Mouse (Mus musculus) mouse trophoblast stem cell (cell line): ENCODE data around the gene Anxa5.

ENCODE experiments used
- in situ Hi-C, 2 experiments: fragments of 300-500 bp; cut with MseI, MboI; formaldehyde crosslinking; loops; 2 replicates in 1 of 2; 3 replicates in 1 of 2; pipeline ENCODE4 v1.15.1; 2025

Gene Anxa5

DNA sequence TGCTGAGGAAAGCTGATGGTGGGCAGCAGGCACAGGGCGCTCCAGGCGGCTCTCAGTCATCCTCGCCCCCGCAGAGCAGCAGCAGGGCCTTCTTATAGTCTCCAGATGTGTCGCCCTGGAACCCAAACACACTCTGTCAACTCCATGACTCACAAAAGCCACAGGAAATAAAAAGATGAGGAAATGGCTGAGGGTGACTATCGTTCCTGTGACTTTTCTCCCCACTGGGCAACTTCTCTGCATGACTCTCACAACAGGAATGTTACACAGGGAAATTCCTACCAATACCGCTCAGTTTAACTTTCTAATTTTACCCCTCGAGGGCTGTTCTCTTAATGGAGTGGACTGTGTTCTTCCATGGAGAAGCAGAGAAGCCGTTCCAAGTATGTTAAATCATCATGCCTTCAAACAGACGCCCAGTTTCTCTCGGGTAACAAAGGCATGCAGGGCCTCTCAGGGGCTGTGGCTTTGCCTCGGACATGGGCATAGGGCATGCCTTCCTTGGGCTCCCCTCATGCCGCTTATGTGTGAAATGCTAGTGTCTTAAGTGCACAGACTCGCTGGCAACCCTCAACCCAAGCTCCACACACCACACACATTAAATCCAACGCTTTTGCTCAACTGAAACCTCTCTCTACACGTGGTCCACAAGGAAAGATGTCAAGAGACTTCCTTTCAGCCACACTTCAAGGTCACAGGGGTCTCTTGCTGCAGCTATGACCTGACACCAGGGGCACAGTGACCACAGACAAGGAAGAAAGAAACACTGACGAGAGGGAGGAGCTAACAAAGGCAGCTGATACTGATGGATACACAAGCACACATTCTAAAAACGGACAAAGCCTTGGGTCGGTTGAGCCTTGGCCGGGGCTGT lies 26.2 kb downstream of the Anxa5 start:
- in situ Hi-C loops: loop anchor here (5.0 to 10.0 kb wide), 2 partner anchors 48 to 265 kb away; no protein-coding TSS in a partner anchor

GRCm38 (mm10) chr3:36446918-36447317 lies 28.8 kb downstream of the Anxa5 start:
- in situ Hi-C loops: loop anchor here (5.0 to 10.0 kb wide), 2 partner anchors 50 to 262 kb away; no protein-coding TSS in a partner anchor

DNA sequence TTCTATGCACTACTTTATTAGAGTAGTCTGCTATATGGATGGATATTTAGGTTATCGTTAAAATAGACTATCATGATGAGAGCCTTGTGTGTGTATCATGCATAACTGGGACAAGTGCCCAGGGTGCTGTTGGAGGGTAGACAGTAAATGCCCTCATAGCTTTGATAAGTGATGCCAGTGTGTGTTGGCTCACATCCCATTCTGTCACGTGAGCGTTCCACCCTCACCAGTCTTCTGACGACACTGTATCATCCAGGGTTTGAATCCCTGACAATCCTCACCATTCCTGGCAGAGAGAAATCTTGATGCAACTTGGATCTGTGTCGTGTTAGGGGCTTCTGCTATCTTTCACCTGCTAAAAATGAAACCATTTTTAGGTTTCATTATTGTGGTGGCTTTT lies 29.2 kb downstream of the Anxa5 start:
- in situ Hi-C loops: loop anchor here (5.0 to 10.0 kb wide), 2 partner anchors 51 to 262 kb away; no protein-coding TSS in a partner anchor

DNA sequence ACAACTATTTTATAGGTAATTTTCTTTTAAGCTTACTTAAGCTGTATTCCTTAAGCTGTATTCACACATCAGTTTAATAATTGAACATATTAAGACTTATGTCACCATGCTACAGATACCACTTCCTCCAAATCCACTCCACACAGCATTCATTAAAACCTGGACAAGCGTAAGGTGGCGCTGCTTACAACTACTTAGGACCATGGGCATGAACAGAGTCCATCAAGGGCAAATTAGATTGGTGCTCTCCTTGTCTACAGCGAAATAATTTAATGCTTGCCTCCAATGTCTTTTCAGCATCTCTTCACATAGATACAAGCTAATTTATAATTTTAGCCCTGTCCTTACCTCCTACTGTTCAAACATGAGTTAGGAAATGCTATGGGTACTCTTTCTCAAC lies 29.7 kb downstream of the Anxa5 start:
- in situ Hi-C loops: loop anchor here (5.0 to 10.0 kb wide), 2 partner anchors 51 to 261 kb away; no protein-coding TSS in a partner anchor

DNA sequence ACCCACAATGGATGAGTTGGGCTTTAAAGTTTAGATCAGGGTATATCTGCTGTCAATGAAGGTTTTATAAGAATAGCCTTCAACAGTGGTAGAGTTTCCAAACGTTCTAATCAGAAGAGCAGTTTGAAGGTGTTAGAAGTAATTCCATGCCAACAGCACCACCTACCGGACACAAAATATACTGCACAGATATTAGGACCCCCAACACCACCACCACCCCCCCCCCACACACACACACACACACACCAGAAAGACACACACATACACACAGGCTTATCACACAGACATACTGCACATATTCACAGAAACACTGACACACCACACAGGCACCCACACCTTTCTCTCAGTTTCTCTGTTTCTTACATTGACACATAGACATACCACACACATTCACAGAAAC lies 33.3 kb downstream of the Anxa5 start:
- in situ Hi-C loops: loop anchor here (5.0 to 10.0 kb wide), 2 partner anchors 50 to 258 kb away; no protein-coding TSS in a partner anchor

GRCm38 (mm10) chr3:36440280-36440679 lies 35.4 kb downstream of the Anxa5 start:
- in situ Hi-C loops: loop anchor here (5.0 to 10.0 kb wide), 2 partner anchors 52 to 255 kb away; no protein-coding TSS in a partner anchor

- in situ Hi-C loops: no loop called here
Observed at GRCm38 (mm10) chr3:36430360-36430759, 45.3 kb downstream of the Anxa5 start.

DNA sequence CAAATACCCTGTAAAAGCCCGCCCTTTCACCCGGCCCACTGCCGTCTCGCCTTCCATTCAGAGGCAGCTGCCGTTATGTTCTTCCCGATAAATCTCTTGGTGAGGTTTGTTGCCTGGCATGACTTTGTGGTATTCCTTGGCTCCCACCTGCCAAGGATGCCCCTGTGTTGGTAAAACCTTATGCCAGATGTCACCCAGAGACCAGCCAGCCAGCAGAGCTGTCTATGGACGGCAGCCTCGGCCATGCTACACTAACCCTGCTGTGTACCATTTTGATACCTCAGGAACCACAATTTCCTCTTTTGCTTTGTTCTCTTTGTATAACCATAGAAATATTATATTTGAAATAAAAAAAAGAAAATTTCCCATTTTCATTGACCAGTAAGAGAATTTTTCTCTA lies 48.3 kb downstream of the Anxa5 start:
- in situ Hi-C loops: no loop called here

DNA sequence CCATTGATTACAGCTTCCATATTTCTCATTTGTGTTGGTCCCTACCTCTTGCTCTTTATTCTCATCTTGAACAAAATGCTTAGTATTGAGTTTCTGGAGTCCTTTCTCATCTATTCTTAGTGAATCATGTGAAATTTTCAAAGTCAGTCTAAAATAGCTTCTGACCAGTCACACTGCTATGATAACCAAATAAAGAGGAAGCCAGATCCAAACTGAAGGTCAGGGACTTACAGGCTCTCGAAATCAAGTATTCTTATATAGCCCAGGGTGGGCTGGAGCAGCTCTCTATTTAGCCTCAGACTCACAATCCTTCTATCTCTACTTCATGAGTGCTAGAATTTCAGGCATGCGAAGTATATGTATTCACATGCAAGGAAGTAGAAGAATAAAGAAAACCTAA lies 66.2 kb downstream of the Anxa5 start:
- in situ Hi-C loops: no loop called here

- in situ Hi-C loops: no loop called here
Observed at GRCm38 (mm10) chr3:36406967-36407366, 68.7 kb downstream of the Anxa5 start.

GRCm38 (mm10) chr3:36406340-36406739 lies 69.4 kb downstream of the Anxa5 start:
- in situ Hi-C loops: no loop called here

- in situ Hi-C loops: no loop called here
Observed at GRCm38 (mm10) chr3:36401900-36402299, 73.8 kb downstream of the Anxa5 start.

DNA sequence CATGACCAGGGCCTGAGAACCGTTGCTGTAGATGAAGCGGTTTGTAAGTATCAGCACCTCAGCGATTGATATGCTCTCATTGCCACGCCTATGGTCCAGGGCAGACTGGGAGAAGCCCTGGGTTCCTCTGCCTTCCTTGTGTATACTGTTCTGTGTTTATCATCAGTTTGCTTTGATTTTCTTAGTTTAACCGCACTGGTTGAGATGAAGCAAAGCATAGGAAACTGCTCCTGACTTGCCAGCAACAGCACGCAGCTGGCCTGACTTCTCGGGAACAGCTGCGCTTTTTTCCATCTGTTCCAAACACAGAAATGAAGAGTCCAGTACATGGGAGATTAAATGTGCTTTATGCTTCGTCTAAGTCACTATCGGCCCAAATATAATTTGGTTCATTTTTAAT lies 75.0 kb downstream of the Anxa5 start:
- in situ Hi-C loops: no loop called here
